In the genomic region with DNA sequence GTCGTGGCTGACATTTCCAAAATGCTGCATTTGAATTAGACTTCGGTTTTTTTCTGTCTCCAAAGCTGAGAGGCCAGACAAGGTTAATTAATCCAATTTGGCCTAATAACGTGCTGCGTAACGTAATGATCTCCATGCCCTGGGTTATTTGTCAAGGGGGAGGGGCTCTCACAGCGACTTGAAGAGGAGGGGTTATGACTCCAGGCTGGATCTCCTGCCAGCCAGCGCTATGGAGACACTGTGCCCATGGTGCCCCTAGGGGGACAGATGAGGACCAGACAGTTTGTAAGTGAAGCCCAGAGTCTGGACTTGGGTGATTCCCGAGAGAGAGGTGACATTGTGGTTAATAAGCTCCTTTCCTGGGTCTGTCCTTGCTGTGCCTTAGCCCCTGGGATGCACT, we compare ENCODE assay signal across 24 mouse cellular contexts. TPM values are rescaled to one million over a fixed set of nuclear protein-coding genes. Genes with fewer than 3 reads are reported as not detected.
DNase-seq lines count a peak whose midpoint lies in the region; ATAC-seq and TF ChIP-seq lines count a peak whose summit lies in the region.
"Had no signal": no experiment of that assay in that cellular context is flagged by ENCODE, and none has a peak within 500 bp of the region (broad histone marks: within the 10 kb centered on the region; RNA-seq: fewer than 3 reads in every experiment).

No protein-coding gene starts in this region.

- peak; percentile 19 for DNase-seq in hindbrain, postnatal 0 days (ENCODE audit: low spot score)
- no peak for DNase-seq in hindbrain, embryonic 10.5 days (ENCODE audit: low spot score)
- DNase-seq in lung, embryonic 14.5 days = no peak
- DNase-seq in lung, postnatal 25 days (ENCODE audit: low spot score) = no peak
- DNase-seq in MN1 (ENCODE audit: low spot score) = peak; percentile 67
- no peak for DNase-seq in adrenal gland, adult 18-20 months (ENCODE audit: low spot score in 2 of 2)
- DNase-seq: adrenal gland, postnatal 10 days; cerebellum, adult 11 months; cerebellum, adult 8-10 months; cerebellum, postnatal 14 days; embryo, embryonic 11 days; forebrain, postnatal 0 days; gastrocnemius, postnatal 14 days; heart, adult 2 months; heart, postnatal 14 days had no signal

- peak; percentile 9; the same call in 1 of the 2 replicates for TF ChIP-seq CTCF in hindbrain, postnatal 0 days (IDR thresholded peaks at IDR 0.05; ENCODE audit: low read depth)
- no peak for TF ChIP-seq CTCF in lung, embryonic 14.5 days (IDR thresholded peaks at IDR 0.05; ENCODE audit: low read depth)

- H3K9ac ChIP-seq in hindbrain, postnatal 0 days (replicated peaks; ENCODE audit: low read length) = no peak overlapping the region
- H3K9ac ChIP-seq in lung, embryonic 14.5 days = no peak overlapping the region
- no peak overlapping the region for H3K9ac ChIP-seq in intestine, embryonic 15.5 days
- H3K9ac ChIP-seq: embryonic facial prominence, embryonic 13.5 days; forebrain, embryonic 13.5 days; forebrain, postnatal 0 days; heart, embryonic 15.5 days had no signal

- WGBS in hindbrain, postnatal 0 days = 34% methylated on average over 8 of the region's 8 CpGs
- WGBS in hindbrain, embryonic 10.5 days = 58% methylated on average over 8 of the region's 8 CpGs
- WGBS in lung, embryonic 14.5 days = 49% methylated on average over 8 of the region's 8 CpGs
- 56% methylated on average over 8 of the region's 8 CpGs for WGBS in intestine, embryonic 15.5 days

- no peaks in the 10 kb centered on the region for H3K4me1 ChIP-seq in hindbrain, postnatal 0 days (ENCODE audit: insufficient read depth, low read length)
- H3K4me1 ChIP-seq in hindbrain, embryonic 10.5 days (replicated peaks) = peaks cover 11% of the 10 kb centered on the region; the same call in 1 of the 2 replicates
- no peaks in the 10 kb centered on the region for H3K4me1 ChIP-seq in lung, embryonic 14.5 days (ENCODE audit: insufficient read depth)
- H3K4me1 ChIP-seq in intestine, embryonic 15.5 days (replicated peaks) = no peaks in the 10 kb centered on the region

- H3K4me2 ChIP-seq in hindbrain, postnatal 0 days (ENCODE audit: low read depth, low read length) = no peak overlapping the region
- no peak overlapping the region for H3K4me2 ChIP-seq in lung, embryonic 14.5 days
- no peak overlapping the region for H3K4me2 ChIP-seq in intestine, embryonic 15.5 days (replicated peaks)
- H3K4me2 ChIP-seq: embryonic facial prominence, embryonic 13.5 days; forebrain, embryonic 13.5 days; heart, embryonic 11.5 days; heart, embryonic 15.5 days had no signal

- no peak overlapping the region for H3K27ac ChIP-seq in hindbrain, postnatal 0 days
- no peak overlapping the region for H3K27ac ChIP-seq in hindbrain, embryonic 10.5 days
- no peak overlapping the region for H3K27ac ChIP-seq in lung, embryonic 14.5 days (ENCODE audit: low read depth)
- no peak overlapping the region for H3K27ac ChIP-seq in intestine, embryonic 15.5 days
- H3K27ac ChIP-seq: embryonic facial prominence, embryonic 13.5 days; forebrain, embryonic 13.5 days; heart, adult 2 months; heart, embryonic 15.5 days had no signal

- no peaks in the 10 kb centered on the region for H3K27me3 ChIP-seq in hindbrain, postnatal 0 days (ENCODE audit: insufficient read depth, low read length)
- peaks cover 8% of the 10 kb centered on the region for H3K27me3 ChIP-seq in hindbrain, embryonic 10.5 days (ENCODE audit: insufficient read depth, poor library complexity, severe bottlenecking)
- H3K27me3 ChIP-seq in lung, embryonic 14.5 days (ENCODE audit: insufficient read depth, low read length) = no peaks in the 10 kb centered on the region
- H3K27me3 ChIP-seq in intestine, embryonic 15.5 days (replicated peaks) = no peaks in the 10 kb centered on the region
- H3K27me3 ChIP-seq: heart, embryonic 15.5 days had no signal

- ATAC-seq in hindbrain, postnatal 0 days = no peak
- ATAC-seq in lung, embryonic 14.5 days (ENCODE audit: insufficient read depth) = 0 out of 2 replicates have a peak, but pooled peaks have one; percentile 41
- 0 out of 2 replicates have a peak, but pooled peaks have one; percentile 34 for ATAC-seq in intestine, embryonic 15.5 days
- ATAC-seq: forebrain, embryonic 13.5 days; forebrain, postnatal 0 days had no signal

- no peaks in the 10 kb centered on the region for H3K36me3 ChIP-seq in hindbrain, postnatal 0 days (ENCODE audit: insufficient read depth, low read length)
- H3K36me3 ChIP-seq in hindbrain, embryonic 10.5 days = no peaks in the 10 kb centered on the region
- H3K36me3 ChIP-seq in lung, embryonic 14.5 days (ENCODE audit: insufficient read depth) = no peaks in the 10 kb centered on the region
- no peaks in the 10 kb centered on the region for H3K36me3 ChIP-seq in intestine, embryonic 15.5 days
- H3K36me3 ChIP-seq: embryonic facial prominence, embryonic 13.5 days; heart, embryonic 15.5 days had no signal

- no peak overlapping the region for H3K4me3 ChIP-seq in hindbrain, postnatal 0 days (ENCODE audit: low read length)
- H3K4me3 ChIP-seq in hindbrain, embryonic 10.5 days = no peak overlapping the region
- H3K4me3 ChIP-seq in lung, embryonic 14.5 days (ENCODE audit: low read depth, low read length) = no peak overlapping the region
- H3K4me3 ChIP-seq in intestine, embryonic 15.5 days (replicated peaks) = no peak overlapping the region
- H3K4me3 ChIP-seq: embryonic facial prominence, embryonic 13.5 days; forebrain, embryonic 13.5 days; heart, adult 2 months; heart, embryonic 15.5 days had no signal

- 0 out of 2 replicates have a peak, but pooled peaks cover 2% of the 10 kb centered on the region for H3K9me3 ChIP-seq in hindbrain, postnatal 0 days (ENCODE audit: low read length)
- no peaks in the 10 kb centered on the region for H3K9me3 ChIP-seq in hindbrain, embryonic 10.5 days
- no peaks in the 10 kb centered on the region for H3K9me3 ChIP-seq in lung, embryonic 14.5 days (ENCODE audit: low read depth, low read length)
- H3K9me3 ChIP-seq in intestine, embryonic 15.5 days = no peaks in the 10 kb centered on the region
- H3K9me3 ChIP-seq: embryonic facial prominence, embryonic 13.5 days; forebrain, embryonic 13.5 days; heart, embryonic 15.5 days had no signal

RNA-seq across cellular contexts. Expression of gene Sim2, which starts 29.2 kb away (rescaled TPM):
- 0.11 TPM in 1 of 2 replicates, not detected in the other for total RNA-seq in hindbrain, postnatal 0 days (2014; rRNA removed)
- 0.05 TPM in 1 of 2 replicates, not detected in the other for polyA plus RNA-seq in hindbrain, postnatal 0 days (2015; fragmentation: Nextera tagmentation; extraction: Ambion mirVana)
- polyA plus RNA-seq in hindbrain, embryonic 10.5 days (2016; fragmentation: Nextera tagmentation; extraction: Ambion mirVana) = 0.25 and 0.27 TPM in 2 replicates
- polyA plus RNA-seq in lung, embryonic 14.5 days (2014; fragmentation: Nextera tagmentation; extraction: Ambion mirVana) = 0.04 TPM in 1 of 2 replicates, not detected in the other
- polyA plus RNA-seq in intestine, embryonic 15.5 days (2015; fragmentation: Nextera tagmentation; extraction: Ambion mirVana) = not detected in 2 replicates
- not detected for total RNA-seq in adrenal gland, adult 18-20 months (2021)
- total RNA-seq: common myeloid progenitor, adult 5-6 weeks; heart, adult 2 months; hematopoietic stem cell, adult 5-6 weeks had no signal

RNA-seq across cellular contexts. Expression of gene Cldn14, which starts 46.9 kb away (rescaled TPM):
- 1.0 TPM in 1 of 2 replicates, not detected in the other for total RNA-seq in hindbrain, postnatal 0 days (2014; rRNA removed)
- 0.23 and 0.28 TPM in 2 replicates for polyA plus RNA-seq in hindbrain, postnatal 0 days (2015; fragmentation: Nextera tagmentation; extraction: Ambion mirVana)
- not detected in 2 replicates for polyA plus RNA-seq in hindbrain, embryonic 10.5 days (2016; fragmentation: Nextera tagmentation; extraction: Ambion mirVana)
- polyA plus RNA-seq in lung, embryonic 14.5 days (2014; fragmentation: Nextera tagmentation; extraction: Ambion mirVana) = not detected in 2 replicates
- polyA plus RNA-seq in intestine, embryonic 15.5 days (2015; fragmentation: Nextera tagmentation; extraction: Ambion mirVana) = 0.74 and 0.96 TPM in 2 replicates
- total RNA-seq in adrenal gland, adult 18-20 months (2021) = not detected
- total RNA-seq: common myeloid progenitor, adult 5-6 weeks; forebrain, postnatal 0 days; gastrocnemius, adult 18-20 months; gastrocnemius, postnatal 14 days; heart, adult 2 months; heart, postnatal 14 days; hematopoietic stem cell, adult 5-6 weeks had no signal
- polyA plus RNA-seq: brain, embryonic 14.5 days; embryonic facial prominence, embryonic 13.5 days; forebrain, embryonic 13.5 days; forebrain, postnatal 0 days; heart, adult 2 months; heart, embryonic 15.5 days had no signal

Comparison
In these comparisons a context has a peak if more than half of its experiments do, and no peak if none do; other contexts are left out.
1. DNase-seq: peak in hindbrain, postnatal 0 days (single experiment) and MN1 (single experiment); none in hindbrain, embryonic 10.5 days (single experiment), lung, embryonic 14.5 days (single experiment), lung, postnatal 25 days (single experiment) and adrenal gland, adult 18-20 months (0 of 2).